Mouse (Mus musculus) 416B (cell line): ENCODE results near the gene Capzb.

Source experiments
- DNase-seq: peaks from one replicate; pipeline ENCODE4 v3.0.0; 2011; ENCODE audit warnings: low read depth

Capzb gene

GRCm38 (mm10) chr4:139310171-139310898, 117.6 kb downstream of the Capzb start, which contains the start of the genes Pqlc2 and Akr7a5:
Pqlc2 (minus strand) TSS chr4:139310708.
Akr7a5 (plus strand) TSS chr4:139310744.
- DNase-seq, result peak; percentile 90

- peak; percentile 45 for DNase-seq
These were observed 118.4 kb downstream of the Capzb start for GRCm38 (mm10) chr4:139310899-139311701.

GRCm38 (mm10) chr4:139311707-139312106, 119.0 kb downstream of the Capzb start:
- no peak for DNase-seq

- DNase-seq, result peak; percentile 74
These were observed 119.9 kb downstream of the Capzb start for GRCm38 (mm10) chr4:139312632-139313031.

- DNase-seq, result no peak
These were observed 125.8 kb downstream of the Capzb start for GRCm38 (mm10) chr4:139318449-139318848.

GRCm38 (mm10) chr4:139319740-139320139, 127.0 kb downstream of the Capzb start:
- no peak for DNase-seq

GRCm38 (mm10) chr4:139330605-139331004, 137.9 kb downstream of the Capzb start:
- peak; percentile 89 for DNase-seq

GRCm38 (mm10) chr4:139334631-139335295, 142.1 kb downstream of the Capzb start:
- no peak for DNase-seq

- no peak for DNase-seq
These were observed 142.8 kb downstream of the Capzb start for GRCm38 (mm10) chr4:139335507-139335906.

GRCm38 (mm10) chr4:139336822-139337483, 144.3 kb downstream of the Capzb start:
- DNase-seq, result peak; percentile 88

GRCm38 (mm10) chr4:139338145-139338544, 145.4 kb downstream of the Capzb start:
- no peak for DNase-seq

GRCm38 (mm10) chr4:139340835-139341234, 148.1 kb downstream of the Capzb start:
- DNase-seq, result peak; percentile 68
